Mouse (Mus musculus): ENCODE data around the gene Fam184b.

Fam184b gene

DNA sequence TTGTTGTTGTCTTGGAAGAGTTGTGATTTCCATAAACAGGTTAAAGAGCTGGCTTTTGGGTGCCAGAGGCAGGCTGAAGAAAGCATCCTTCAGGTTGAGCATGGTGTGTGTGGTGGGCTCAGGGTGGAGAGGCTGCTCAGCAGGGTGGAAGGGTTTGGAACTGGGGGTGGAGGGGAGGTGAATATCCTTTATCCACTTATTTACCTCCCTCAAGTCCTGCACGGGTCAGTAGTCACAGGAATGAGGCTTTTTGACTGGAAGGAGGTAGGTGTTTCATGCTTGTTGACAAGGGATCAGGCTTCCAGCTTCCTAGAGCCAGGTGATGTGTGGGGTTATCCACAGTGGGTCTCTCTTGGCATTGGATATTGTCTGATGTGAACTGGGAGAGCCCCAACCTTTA lies 124.8 kb downstream of the Fam184b start:
- DNase-seq (ENCODE audit: low spot score) = no peak

DNA sequence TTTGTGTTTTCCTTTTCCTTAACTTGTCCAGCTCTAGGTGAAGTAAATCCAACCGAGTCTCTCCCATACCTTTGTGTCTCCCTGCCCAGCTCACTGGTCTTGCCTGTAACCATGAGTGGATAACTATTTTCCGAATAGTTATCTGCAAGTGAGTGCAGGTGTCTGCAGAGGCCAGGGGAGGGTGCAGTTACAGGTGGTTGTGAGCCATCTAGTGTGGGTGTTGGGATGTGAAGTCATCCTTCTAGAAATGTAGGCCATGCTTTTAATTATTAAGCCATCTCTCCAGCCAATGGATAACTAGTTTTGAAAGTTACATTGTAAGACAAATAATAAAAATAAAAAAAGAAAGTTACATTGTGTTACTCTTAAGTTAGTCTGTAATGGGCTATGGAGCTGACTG lies 125.9 kb downstream of the Fam184b start:
- DNase-seq (ENCODE audit: low spot score) = no peak

DNA sequence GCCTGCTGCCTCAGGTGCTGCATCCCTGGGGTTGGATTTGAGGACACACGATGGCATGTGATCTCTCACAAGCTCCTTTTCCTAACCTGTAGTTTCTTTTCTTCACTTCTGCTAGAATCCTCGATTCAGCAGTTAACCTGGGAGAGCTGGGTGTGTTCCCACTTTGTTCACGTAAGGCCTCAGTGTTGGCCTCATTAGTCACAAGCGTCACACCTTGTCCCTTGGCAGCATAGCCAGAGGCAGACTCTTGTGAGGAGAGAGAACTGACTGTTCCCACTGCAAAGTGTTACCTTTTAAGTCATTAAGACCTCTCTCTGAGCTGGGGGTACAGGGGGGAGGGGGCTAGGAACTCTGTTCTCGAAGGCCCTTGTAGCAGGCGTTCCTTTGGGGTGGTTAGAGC lies 126.5 kb downstream of the Fam184b start:
- DNase-seq (ENCODE audit: low spot score) = no peak

DNA sequence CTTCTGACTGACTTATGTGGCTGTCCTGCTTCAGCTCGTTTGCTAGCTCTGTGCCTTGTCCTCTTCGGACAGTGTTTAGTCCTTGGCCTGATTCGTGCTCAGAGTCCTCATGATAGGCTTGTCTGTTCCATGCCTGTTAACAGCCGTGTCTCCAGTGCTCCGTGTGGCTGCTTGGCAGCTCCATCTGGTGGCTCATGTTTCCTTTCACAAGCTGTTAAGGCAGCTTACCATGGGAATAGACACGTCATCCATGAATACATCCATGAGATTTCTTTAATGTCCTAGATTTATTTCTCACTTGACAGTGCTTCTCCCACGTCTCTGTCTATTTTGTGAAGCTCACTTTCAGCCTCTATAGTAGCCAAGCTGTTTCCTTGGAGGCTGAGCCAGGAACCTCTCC lies 129.3 kb downstream of the Fam184b start:
- DNase-seq (ENCODE audit: low spot score) = no peak

DNA sequence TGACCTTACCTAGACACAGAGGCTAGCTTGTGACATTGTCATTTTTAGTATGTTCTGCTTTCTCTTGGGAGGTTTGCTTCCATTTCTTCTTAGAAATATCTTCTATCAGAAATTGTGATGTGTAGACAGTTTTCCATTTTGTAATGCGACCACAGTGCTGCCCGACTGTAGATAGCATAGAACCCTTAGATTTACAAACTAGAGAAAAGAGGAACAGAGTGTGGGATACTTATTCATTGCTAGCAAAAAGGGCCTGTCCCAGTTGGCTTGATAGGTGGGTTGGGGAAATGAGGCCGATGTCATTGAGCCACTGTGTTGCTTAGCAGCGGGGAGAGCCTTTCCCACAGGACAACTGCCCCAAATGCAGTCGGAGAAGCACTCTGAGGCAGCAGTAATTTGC lies 141.8 kb downstream of the Fam184b start:
- no peak for DNase-seq (ENCODE audit: low spot score)

DNA sequence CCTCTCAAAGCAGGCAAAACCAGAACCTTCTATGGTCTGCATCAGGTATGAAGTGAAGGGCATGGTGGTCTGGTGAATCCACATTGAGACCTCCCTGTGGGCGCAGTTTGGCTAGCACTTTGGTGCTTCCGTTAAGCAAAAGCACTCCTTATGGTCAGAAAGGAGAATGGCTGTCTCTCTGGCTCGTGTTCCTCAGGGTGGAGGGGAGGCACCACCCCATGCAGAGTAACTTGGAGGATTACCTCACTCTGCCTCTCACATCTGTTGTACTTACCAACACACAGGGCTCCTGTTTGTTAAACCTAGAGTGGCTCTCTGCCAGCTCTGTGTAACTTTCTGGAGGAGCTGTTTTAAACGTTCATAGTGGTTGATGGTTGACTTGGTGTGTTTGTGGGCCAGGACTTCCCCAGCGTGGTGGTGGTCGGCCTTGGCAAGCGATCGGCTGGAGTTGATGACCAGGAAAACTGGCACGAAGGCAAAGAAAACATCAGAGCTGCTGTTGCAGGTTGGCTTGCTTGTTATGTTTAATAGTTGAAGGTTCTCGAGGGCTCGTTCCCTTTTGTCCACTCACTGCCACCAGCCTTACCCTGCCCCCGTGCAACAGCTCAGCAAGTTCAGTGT lies 142.4 kb downstream of the Fam184b start:
- DNase-seq (ENCODE audit: low spot score) = no peak

DNA sequence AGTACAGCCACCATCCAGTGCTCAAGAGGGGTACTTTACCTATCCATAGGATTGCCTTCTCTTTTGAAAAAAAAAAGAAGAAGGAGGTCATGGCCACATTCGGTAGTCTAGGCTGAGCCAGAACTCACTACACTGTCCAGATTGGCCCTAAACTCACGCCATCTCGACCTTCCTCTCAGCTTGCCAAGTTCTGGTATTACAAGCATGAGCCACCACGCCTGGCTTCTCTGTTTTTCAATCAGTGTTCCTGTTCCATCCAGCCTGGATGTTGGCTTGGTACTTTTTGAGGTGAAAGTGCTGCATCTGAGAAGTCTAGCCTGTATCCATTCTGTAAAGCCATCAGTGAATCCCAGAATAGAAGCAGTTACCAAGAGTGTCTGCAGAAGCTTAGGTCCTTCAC lies 142.9 kb downstream of the Fam184b start:
- DNase-seq (ENCODE audit: low spot score) = no peak

DNA sequence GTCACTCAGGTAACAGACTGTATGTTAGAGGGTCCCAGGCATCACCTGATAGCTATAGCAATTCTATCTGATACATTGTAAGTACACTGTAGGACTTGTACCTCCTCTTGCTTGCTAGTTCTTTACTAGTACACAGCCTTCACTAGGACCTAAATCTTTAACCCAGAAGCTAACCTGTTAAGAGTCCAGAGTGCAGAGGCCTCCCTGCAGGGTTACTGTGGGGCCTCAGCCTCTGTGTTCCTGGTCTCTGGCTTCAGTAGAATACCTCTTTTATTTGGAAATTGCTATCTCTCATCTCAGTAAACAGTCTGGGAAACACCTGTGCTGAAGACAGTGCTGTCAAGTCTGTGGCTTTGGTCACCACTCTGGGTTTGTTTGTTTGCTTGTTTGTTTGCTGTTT lies 143.4 kb downstream of the Fam184b start:
- no peak for DNase-seq (ENCODE audit: low spot score)

DNA sequence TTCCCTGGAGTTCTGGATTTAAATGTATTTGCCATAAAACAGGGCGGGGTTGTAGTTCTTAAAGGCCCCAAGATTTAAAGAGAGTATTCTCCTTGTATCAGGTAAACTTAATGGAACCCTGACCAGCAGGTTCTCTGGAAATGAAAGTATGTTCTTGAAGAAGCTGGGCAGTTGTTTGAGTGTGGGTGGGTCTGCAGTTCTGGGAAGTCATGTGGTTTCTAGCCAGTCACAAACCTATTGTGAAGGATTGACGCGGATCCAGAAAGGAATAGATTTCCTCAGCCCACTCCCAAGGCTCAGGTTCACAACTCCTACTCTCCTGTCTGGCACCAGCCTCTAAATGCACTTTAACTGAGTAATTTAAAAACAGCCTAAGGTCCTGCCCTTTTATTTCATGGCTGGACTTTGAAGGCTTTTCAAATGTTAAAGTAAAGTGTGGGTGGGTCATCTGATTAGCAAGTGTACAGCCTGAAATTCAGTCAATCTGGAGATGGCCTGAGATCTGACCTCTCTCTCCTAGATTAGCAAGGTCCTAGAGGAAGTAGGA lies 143.9 kb downstream of the Fam184b start:
- DNase-seq (ENCODE audit: low spot score) = no peak

DNA sequence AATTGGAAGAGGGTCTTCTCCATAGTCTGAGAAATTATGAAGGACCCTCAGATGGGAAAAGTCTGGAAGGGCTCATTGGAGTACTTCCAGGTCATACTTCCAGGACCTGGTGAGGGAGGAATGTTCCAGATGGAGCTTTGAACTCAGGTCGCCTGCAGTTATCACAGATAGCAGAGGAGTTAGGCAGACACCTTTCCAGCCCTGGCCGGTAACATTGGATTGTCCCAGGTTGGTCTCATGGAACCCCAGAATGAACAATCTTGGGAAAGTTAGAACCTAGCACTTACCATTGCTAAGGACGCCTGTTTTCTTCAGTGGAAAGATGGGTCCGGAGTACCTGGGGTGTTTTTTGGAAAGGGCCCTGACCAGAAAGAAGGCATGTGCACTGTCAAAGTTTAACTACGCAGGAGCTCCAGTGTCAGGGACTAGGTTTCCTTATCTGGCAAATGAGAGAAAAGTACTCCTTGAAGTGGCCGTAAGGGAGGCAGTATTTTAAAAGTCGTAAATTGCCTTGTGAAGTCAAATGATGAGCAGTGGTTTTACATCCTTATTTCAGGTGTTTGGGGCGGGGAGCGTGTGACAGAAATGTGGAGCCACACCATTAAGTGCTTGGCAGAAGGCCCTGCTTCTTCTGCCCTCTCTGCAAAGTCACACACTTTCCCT lies 145.2 kb downstream of the Fam184b start:
- no peak for DNase-seq (ENCODE audit: low spot score)

DNA sequence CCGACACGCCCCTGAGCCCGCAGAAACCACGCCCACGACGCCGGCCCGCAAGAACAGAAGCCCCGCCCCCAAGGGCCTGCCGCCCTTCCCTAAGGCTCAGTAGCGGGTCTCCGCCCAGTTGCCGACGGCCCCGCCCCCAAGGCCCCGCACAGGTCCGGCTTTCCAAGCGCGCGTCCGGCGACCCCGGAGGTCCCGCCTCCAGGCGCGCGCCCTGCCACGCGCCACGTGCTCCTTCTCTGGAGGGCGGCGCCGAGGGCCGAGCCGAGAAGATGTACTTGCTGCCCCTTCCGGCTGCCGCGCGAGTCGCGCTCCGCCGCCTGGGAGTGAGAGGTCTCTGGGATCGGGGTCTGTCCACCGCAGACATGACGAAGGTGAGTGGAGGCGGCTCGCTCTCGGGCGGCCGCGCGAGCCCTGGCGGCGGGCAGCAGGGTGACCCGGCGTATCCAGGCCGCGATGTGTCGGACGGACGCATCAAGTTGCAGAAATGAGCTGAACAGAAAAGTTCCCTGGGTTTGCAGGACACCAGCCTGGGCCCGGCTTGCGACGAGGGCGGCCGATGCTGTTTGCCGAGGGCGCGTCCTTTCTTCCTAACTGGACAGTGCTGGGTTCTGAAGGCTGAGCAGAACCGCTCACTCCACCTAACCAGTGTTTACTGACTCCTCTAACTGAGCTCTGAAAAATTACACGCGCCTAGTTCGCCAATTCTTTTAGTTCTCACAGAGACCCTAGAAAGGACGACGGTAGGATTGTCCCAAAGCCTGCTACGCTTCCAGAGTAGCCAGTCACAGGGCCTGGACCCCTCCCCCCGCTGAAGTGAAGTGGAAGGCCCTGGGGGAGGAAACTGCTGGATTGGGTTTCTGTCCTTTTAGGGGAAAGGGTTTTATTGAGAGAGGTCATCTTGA lies 146.0 kb downstream of the Fam184b start, which contains the start of gene Lap3:
Gene Lap3 (plus strand): TSS at position 184 of the 902 bp plus-strand sequence.
- DNase-seq (ENCODE audit: low spot score) = peak; percentile 97

DNA sequence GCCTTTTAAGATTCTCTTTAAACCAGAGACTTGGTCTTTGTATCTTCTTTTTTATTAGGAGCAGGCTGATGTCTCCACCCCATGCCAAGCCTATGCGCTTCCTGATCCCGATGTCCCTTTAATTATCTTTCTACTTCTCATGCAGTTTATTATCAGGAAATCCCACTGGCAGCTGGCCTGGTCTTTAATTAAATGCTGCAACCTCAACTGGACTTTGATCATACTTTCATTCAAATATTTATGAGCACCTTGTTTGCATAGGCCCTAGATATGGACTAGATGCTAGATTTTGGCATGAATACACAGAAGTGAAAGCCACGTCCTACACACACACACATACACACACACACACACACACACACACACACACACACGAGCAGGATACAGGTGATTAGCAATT lies 147.6 kb downstream of the Fam184b start:
- DNase-seq (ENCODE audit: low spot score) = no peak

DNA sequence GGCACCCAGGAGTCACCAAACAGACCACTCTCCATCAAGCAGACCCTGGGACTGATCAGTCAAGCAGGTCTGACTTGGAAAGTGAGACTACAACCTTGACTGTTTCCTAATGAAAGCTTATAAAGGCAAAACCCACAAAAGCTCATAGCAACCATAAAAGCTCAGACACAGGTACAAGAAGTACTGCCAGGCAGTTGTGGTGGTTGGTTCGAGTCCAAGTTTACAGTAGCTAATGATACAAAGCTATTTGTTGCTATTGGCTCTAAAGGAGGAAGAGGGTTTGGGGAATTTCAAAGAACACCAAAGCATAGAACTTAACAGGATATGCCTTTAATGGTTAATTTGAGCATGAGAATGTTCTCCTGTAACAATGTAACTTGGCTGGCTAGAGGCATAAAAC lies 155.8 kb downstream of the Fam184b start:
- DNase-seq (ENCODE audit: low spot score) = no peak

DNA sequence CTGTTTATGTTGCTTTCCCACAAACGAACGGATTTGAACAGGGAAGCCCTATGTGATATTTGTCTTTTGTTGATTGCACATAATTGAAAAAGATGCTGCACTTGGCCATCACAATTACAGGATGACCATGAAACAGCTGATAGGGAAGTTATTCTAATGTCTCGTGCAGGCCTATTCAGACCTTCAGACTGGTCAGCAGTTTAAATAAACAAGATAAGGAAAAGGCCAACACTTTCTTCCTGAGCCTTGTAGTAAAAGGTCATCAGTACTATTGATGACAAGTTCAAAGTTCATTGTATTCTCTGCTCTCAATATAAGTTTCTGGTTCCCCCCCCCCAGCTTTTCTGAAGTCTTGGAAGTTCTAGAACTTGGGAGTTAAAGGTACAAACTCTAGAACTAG lies 156.8 kb downstream of the Fam184b start:
- no peak for DNase-seq (ENCODE audit: low spot score)

DNA sequence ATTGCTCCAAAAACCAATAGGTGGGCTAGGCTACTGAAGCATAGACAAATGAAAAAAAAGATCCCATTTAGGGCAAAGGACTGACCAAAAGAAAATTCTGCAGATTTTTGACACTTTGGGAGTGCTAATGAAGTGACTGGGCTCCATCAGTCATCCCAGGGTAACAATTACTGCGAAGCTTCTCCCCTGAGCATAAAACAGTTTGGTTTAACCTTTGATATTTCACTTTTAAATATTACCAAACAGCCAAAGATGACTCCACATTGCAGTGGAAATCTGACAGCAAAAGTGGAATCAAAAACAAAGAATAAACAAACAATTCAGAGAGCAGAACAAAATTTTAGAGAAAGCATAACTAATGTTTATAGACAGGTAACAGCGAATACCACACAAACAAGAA lies 158.3 kb downstream of the Fam184b start:
- no peak for DNase-seq (ENCODE audit: low spot score)

DNA sequence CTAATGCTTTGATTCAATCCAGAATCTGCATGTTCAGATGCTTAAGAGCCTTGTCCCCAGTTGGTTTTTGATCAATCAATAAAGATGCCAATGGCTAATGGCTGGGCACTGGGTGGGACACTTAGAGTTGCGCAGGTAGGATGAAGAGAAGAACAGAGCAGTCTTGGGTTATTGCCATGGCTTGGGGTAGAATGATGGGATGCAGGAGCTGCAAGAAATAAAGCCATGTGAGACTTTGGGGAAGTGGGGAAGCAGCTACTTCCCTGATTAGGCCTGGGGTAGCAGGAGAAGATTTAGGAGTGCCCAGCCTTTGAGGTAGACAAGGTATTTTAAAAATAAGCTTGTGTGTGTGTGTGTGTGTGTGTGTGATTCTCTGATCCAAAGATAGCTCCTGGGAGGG lies 159.3 kb downstream of the Fam184b start:
- DNase-seq (ENCODE audit: low spot score) = no peak

Data from left cerebral cortex, adult 11 months (tissue).